8 mouse cellular contexts compared by ENCODE assay signal in the genomic region with DNA sequence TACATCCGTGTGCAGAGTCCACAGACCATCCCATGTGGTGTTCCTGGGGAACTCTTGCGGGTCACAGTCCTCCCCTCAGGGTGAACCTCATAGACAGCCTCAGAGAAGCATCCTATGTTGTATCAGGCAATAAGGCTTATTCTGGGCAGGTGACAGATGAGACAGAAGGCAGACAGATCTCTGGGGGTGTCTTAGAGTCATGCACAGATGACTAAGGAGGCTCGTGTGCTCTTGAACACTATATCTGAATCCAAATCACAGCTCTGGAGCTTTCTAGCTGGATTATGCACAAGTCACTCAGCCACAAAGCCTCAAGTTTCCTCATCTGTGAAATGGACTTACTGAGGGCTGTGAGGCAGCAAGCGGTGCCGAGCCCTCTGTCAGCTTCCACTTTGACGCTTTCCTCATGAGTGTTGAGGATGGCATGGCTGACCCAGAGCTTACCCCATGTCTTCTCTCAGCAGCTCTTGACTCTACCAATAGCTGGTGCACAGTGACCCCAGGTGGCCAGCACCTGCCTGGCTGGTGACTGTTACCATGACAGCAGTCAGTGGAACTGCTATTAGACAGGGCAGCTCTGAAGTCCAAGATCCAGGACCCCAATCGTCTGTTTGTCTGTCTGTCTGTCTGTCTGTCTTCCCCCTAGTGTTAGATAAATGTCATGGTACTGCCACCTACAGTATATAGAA.
A peak's percentile ranks its signal among the peaks of the same experiment; 100 is the strongest.
DNase-seq lines count a peak whose midpoint lies in the region; ATAC-seq and TF ChIP-seq lines count a peak whose summit lies in the region.

No protein-coding gene starts in this region.

- no peaks in the 10 kb centered on the region for H3K36me3 ChIP-seq in limb, embryonic 11.5 days (ENCODE audit: control insufficient read depth, insufficient read depth, low read length)
- no peaks in the 10 kb centered on the region for H3K36me3 ChIP-seq in splenic B cell, adult 2 months (ENCODE audit: control insufficient read depth, insufficient read depth, low read length, poor library complexity, severe bottlenecking)

- no peak overlapping the region for H3K9ac ChIP-seq in limb, embryonic 11.5 days (ENCODE audit: low read length)

- no peak for DNase-seq in left cerebral cortex, adult 2 months (ENCODE audit: extremely low spot score in 1 of 2, low spot score in 2 of 2)
- no peak for DNase-seq in left cerebral cortex, postnatal 36 days (ENCODE audit: low spot score in 2 of 2)
- peak; percentile 69 for DNase-seq in Muller cell, postnatal 12 days (ENCODE audit: inconsistent ontology term)
- DNase-seq in embryo, embryonic 10 days (ENCODE audit: low spot score): peak; percentile 69
- peak; percentile 76 to 81 for DNase-seq in heart, postnatal 10 days
- DNase-seq in limb, embryonic 11.5 days (ENCODE audit: low spot score): peak; percentile 66
- peak; percentile 6 for DNase-seq in splenic B cell, adult 2 months (ENCODE audit: low read depth, low spot score)

- intact Hi-C loops in left cerebral cortex, adult 2 months (cut with DNase I): loop anchor here (2.0 kb wide), 1 partner anchor 236 kb away; no protein-coding TSS in a partner anchor
- intact Hi-C loops in left cerebral cortex, postnatal 36 days (cut with DNase I): loop anchor here (10.0 kb wide), 1 partner anchor 90 kb away; a partner anchor contains a TSS
- intact Hi-C loops in heart, postnatal 10 days (cut with DNase I): loop anchor here (1.0 to 5.0 kb wide), 3 partner anchors 88 to 237 kb away; a partner anchor contains a TSS

- H3K4me3 ChIP-seq in left cerebral cortex, adult 2 months: no peak overlapping the region
- no peak overlapping the region for H3K4me3 ChIP-seq in limb, embryonic 11.5 days (ENCODE audit: low read depth, low read length)

- peak overlapping the region; percentile 25 for H3K27ac ChIP-seq in left cerebral cortex, adult 2 months
- no peak overlapping the region for H3K27ac ChIP-seq in limb, embryonic 11.5 days (replicated peaks; ENCODE audit: low read depth, low read length)

- no peak for ATAC-seq in limb, embryonic 11.5 days (ENCODE audit: insufficient number of reproducible peaks, low FRiP score, low TSS enrichment, low read depth)
- ATAC-seq in megakaryocyte, adult 5-6 weeks (ENCODE audit: poor library complexity, severe bottlenecking): no peak

- 72% methylated on average over 7 of the region's 7 CpGs for WGBS in limb, embryonic 11.5 days

- peak; percentile 48 for TF ChIP-seq CTCF in left cerebral cortex, adult 2 months (IDR thresholded peaks at IDR 0.05)

- no peaks in the 10 kb centered on the region for H3K27me3 ChIP-seq in limb, embryonic 11.5 days (ENCODE audit: control insufficient read depth, insufficient read depth, low read length)
- H3K27me3 ChIP-seq in splenic B cell, adult 2 months (ENCODE audit: control insufficient read depth, insufficient read depth, low read length, poor library complexity, severe bottlenecking): no peaks in the 10 kb centered on the region; the same call in 1 of the 2 replicates

- no peaks in the 10 kb centered on the region for H3K4me1 ChIP-seq in limb, embryonic 11.5 days (ENCODE audit: control insufficient read depth, insufficient read depth, low read length)

- no peak overlapping the region for H3K4me2 ChIP-seq in limb, embryonic 11.5 days (ENCODE audit: low read depth, severe bottlenecking)

- H3K9me3 ChIP-seq in limb, embryonic 11.5 days (ENCODE audit: control insufficient read depth, low read length): no peaks in the 10 kb centered on the region

Comparison
In these comparisons a context has a peak if more than half of its experiments do, and no peak if none do; other contexts are left out.
1. DNase-seq: peak in Muller cell, postnatal 12 days (single experiment), embryo, embryonic 10 days (single experiment), heart, postnatal 10 days (2 of 2), limb, embryonic 11.5 days (single experiment) and splenic B cell, adult 2 months (single experiment); none in left cerebral cortex, adult 2 months (0 of 2) and left cerebral cortex, postnatal 36 days (0 of 2).